Mouse (Mus musculus) embryonic fibroblast, embryonic 13.5 days (primary cell): Measurements from ENCODE around the gene Foxn3.

Source experiments
- CTCF ChIP-seq: IDR thresholded peaks from 2 replicates; pipeline ENCODE4 v1.5.1; 2011; ENCODE audit warnings: mild to moderate bottlenecking, control low read depth, low read length, moderate library complexity, borderline replicate concordance; ENCODE audit not compliant: insufficient read depth
- POLR2A ChIP-seq: IDR thresholded peaks from 2 replicates; pipeline ENCODE4 v1.6.1; 2011; ENCODE audit warnings: low read depth, mild to moderate bottlenecking, control low read depth, low read length, moderate library complexity

- no peak for TF ChIP-seq POLR2A
- TF ChIP-seq CTCF, result no peak
Measured at GRCm38 (mm10) chr12:99319896-99320295, 243.5 kb downstream of the Foxn3 start.
